Mouse (Mus musculus) embryo, embryonic 10.5 days (tissue): ENCODE results near the gene Dusp18.

Experiments used
- DNase-seq: peaks from one replicate; pipeline ENCODE4 v3.0.0-alpha.2; 2015; ENCODE audit warnings: low spot score

Gene Dusp18

DNA sequence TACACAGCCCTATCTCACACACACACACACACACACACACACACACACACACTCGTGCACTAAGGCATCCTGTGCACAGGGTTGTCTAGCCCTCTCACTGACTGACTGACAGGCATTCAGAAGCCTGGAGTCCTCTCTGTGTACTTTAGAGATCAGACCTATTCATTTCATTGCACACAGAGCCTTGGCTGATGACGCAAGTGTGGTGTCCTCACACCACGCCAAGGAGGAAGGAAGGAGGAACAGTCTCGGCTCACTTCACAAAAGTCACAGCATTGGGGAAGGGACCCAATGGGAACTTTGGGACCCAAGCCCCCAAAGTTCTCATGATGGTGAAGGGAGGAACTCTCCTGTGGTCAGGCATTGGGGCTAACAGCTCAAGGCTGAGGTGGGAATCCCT, 35.0 kb downstream of the Dusp18 start:
- no peak for DNase-seq

DNA sequence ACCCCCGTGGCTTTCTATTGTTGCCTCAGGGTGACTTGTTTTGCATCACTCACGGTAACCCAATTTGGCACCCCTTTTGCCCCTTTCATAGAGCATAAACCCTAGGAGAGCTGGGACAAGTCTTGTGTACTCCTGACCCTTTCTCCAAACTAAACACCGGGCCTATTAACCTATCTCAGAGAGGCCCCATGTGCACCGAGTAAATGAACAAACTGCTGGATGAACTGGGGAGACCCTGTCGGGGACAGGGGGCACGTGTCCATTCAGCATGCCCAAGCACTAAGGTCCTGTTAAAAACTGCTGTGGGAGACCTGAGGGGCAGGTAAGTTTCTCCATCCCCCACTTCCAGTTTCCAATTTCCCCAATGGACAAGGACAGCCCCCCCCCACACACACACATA, 35.9 kb downstream of the Dusp18 start:
- no peak for DNase-seq

DNA sequence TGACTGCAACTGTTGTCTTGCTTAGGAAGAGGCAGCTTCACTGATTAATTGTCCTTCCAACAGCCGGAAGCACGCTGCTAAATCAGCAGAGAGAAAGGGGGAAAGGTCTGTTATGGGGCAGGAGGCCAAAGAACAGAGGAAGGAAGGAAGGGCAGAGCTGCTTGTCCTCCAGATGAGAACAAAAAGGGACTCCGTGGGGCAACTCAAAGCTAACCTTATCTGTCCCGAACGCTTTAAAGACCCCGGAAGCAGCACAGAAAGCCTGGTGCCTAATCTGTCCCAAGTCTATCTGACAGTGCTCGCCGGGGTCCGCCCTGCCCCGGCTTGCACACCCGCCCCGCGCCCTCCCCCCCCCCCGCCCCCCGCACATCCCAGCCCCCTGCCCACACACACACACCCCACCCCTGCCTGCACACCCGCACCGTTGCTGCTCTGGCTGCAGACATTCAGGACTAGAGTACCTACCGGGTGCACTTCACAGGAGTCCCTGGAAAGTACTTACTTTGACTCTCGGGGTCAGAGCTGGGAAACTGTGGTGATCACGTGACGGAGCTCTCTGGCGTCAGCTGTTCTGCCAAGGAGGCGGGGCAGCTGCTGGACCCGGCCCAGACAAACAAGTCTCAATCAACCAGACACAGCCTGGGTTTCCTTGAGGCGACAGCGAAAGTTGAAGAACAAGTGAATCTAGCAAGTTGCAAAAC, 36.6 kb downstream of the Dusp18 start, which contains the start of gene Tcn2:
Gene Tcn2 (minus strand): TSS at position 649 of the 701 bp plus-strand sequence.
- peak; percentile 91 for DNase-seq

DNA sequence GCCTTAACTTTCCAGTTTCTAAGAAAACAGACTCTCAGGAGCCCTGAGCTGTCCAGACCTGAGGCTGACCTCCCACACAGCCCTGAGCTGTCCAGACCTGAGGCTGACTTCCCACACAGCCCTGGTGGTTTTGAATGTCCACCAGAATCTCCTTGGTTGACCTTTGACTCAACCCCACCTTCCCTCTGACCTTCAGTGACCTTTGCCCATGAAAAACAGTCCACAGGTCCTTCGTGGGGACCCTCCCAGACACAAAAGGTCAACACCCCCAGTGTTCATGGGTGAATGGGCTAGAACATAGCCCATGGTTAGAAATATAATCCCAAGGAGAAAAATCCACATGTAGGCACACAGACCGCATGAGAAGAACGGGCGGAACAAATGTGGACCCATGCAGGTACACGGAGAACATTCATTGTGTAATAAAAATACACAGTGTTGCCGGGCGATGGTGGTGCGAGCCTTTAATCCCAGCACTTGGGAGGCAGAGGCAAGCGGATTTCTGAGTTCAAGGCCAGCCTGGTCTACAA, 38.8 kb downstream of the Dusp18 start:
- DNase-seq: no peak

DNA sequence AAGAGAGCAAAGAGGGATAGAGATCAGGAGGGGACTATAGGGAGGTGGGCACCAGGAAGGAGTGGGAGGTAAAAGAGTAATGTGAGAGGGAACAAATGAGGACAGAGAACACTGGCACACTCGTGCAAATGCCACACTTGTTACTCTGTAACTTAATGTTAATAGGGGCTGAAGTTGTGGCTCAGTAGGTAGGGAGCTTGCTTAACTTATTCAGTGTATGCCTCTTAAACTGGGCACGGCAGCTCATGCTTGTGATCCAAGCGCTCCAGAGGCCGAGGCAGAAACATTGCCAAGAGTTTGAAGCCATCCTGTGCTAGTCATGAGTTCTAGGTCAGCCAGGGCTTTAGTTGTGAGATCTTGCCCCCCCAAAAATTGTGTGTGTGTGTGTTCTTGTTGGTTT, 40.1 kb downstream of the Dusp18 start:
- no peak for DNase-seq

DNA sequence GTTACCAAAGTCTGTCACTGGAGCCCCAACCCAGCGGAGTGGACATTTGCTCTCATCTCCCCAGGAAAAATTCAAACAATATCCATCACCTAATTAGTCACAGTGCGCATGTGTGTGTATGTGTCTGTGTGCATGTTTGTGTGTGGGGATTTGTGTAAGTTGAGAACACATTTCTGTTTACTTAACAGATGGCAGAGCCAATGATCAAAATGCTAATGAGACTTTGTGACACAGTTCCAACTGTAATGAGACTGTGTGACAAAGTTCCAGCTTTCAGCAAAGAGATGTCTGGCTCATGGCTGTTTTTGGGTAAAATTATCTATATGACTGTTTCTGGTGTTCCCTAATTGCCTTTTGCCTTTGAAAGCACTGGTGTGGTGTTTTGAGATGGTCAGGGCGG, 41.3 kb downstream of the Dusp18 start:
- no peak for DNase-seq

DNA sequence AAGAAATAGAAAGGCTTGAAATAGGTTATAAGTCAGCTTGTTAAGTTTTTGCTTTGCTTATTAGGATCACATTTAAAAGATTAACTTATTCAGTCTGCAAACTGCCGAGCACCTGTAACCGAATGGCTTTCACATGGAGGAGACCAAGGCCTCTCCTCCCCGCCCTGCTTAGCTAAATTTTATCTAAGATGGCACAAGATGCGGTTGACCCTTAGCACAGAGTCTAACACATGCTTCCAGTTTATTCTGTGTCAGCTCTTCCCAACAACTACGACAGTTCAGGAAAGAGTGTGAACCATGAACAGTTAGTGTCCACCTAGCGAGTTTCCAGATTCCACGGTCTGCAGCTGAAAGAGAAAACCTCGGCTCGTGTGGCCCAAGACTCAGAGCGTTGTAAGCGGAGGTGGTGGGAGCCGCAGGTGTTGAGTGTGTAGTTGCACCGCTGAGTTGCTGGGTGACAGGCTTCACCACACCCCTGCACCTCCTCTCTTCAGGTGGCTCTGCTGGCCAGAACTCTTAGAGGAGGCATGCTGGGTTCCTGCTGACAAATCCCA, 42.4 kb downstream of the Dusp18 start:
- no peak for DNase-seq

DNA sequence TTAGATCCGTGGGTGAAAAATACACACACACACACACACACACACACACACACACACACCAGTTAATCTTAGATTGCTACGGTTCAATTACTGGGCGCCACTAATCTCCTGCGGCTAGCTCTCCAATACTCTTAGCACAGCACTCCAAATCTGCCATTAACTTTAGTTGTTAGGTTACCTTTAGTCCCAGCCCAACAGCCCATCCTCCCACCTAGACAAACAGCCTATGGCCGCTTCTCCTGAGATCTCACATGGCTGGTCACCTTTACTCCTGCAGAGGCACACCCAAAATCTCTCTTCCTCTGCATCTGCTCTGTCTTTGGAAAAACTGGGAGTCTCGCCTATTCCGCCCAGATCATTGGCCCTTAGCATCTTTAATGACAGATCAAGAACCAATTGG, 46.3 kb downstream of the Dusp18 start:
- no peak for DNase-seq

DNA sequence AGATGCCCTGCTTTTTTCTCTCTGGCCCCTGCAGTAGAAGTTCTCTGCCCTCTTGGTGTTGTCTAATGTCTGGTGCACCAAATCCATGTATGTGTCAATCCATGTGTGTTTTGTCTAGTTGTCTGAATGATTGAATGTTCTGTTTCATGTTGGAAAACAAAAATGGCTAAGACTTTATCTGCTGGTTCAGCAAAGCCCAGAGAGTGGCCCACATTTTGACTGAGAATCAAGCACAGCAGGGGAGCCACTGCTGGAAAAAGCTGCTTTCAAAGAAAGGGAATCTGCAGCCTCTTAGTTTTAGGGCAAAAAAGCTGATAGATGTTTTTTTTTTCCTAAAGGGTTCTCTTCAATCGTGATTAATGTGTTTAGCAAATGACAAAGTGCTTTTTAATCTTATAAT, 51.3 kb downstream of the Dusp18 start:
- DNase-seq: no peak
